Mouse (Mus musculus) CD8-positive naive resting alpha-beta T cell, adult 2 months (primary cell): Measurements from ENCODE around the gene Map3k7.

Experiments
- DNase-seq, 2 experiments: peaks; one replicate each; pipeline ENCODE4 v3.0.0; 2022; ENCODE audit warnings: low read depth in 2 of 2, low spot score in 2 of 2

Map3k7 gene

GRCm38 (mm10) chr4:31963354-31964193 is at the start of gene Map3k7:
Gene Map3k7 (plus strand): TSS chr4:31964097.
- peak; percentile 90 to 91 for DNase-seq

- no peak for DNase-seq
Observed at GRCm38 (mm10) chr4:31915114-31915513, 48.8 kb upstream of the Map3k7 start.

- DNase-seq = no peak
Observed at GRCm38 (mm10) chr4:31918717-31919116, 45.2 kb upstream of the Map3k7 start.

- no peak for DNase-seq
Observed at GRCm38 (mm10) chr4:31922215-31922614, 41.7 kb upstream of the Map3k7 start.

GRCm38 (mm10) chr4:31923437-31923836 is 40.5 kb upstream of the Map3k7 start:
- no peak for DNase-seq

- no peak for DNase-seq
Observed at GRCm38 (mm10) chr4:31924301-31925185, 39.4 kb upstream of the Map3k7 start.

GRCm38 (mm10) chr4:31933171-31933570 is 30.7 kb upstream of the Map3k7 start:
- no peak for DNase-seq

GRCm38 (mm10) chr4:31935831-31936306 is 28.0 kb upstream of the Map3k7 start:
- DNase-seq = no peak

GRCm38 (mm10) chr4:31936358-31936757 is 27.5 kb upstream of the Map3k7 start:
- DNase-seq = no peak

- DNase-seq = no peak
Observed at GRCm38 (mm10) chr4:31936911-31937375, 27.0 kb upstream of the Map3k7 start.

- DNase-seq = no peak
Observed at GRCm38 (mm10) chr4:31937376-31938281, 26.3 kb upstream of the Map3k7 start.

GRCm38 (mm10) chr4:31938416-31939106 is 25.3 kb upstream of the Map3k7 start:
- no peak for DNase-seq

GRCm38 (mm10) chr4:31941616-31942015 is 22.3 kb upstream of the Map3k7 start:
- DNase-seq = no peak

- DNase-seq = no peak
Observed at GRCm38 (mm10) chr4:31943045-31943444, 20.9 kb upstream of the Map3k7 start.

- DNase-seq = peak in 1 of 2 experiments; percentile 29
Observed at GRCm38 (mm10) chr4:31964194-31964875, 438 bp downstream of the Map3k7 start.

GRCm38 (mm10) chr4:31965208-31965607 is 1.3 kb downstream of the Map3k7 start:
- DNase-seq = no peak

GRCm38 (mm10) chr4:31971437-31971836 is 7.5 kb downstream of the Map3k7 start:
- no peak for DNase-seq

- DNase-seq = no peak
Observed at GRCm38 (mm10) chr4:31972181-31972580, 8.3 kb downstream of the Map3k7 start.

- no peak for DNase-seq
Observed at GRCm38 (mm10) chr4:31975260-31975950, 11.5 kb downstream of the Map3k7 start.
